Mouse (Mus musculus) liver, embryonic 11.5 days (tissue): ENCODE measurements around the gene Stard3nl. TPM values are rescaled to one million over a fixed set of nuclear protein-coding genes. Genes with fewer than 3 reads are reported as not detected.

ENCODE experiments used
- ATAC-seq: fragments of 200-750 bp; cut with Nextera tagmentation; replicated peaks from 2 replicates; pipeline ENCODE4 v1.8.0; 2017; ENCODE audit warnings: moderate number of reproducible peaks, mild to moderate bottlenecking, moderate TSS enrichment, moderate library complexity; ENCODE audit not compliant: low FRiP score
- DNase-seq: peaks from one replicate; pipeline ENCODE4 v3.0.0-alpha.2; 2017; ENCODE audit warnings: low spot score
- H3K27ac ChIP-seq: fragments of 300-500 bp; sonication (generic); 2 replicates; pipeline ENCODE4 v1.5.1; 2014; ENCODE audit warnings: mild to moderate bottlenecking, low read depth, low read length, control low read depth
- H3K27me3 ChIP-seq: fragments of 300-500 bp; sonication (generic); replicated peaks from 2 replicates; pipeline ENCODE4 v1.6.1; 2014; ENCODE audit warnings: low read length, mixed read lengths; ENCODE audit not compliant: control insufficient read depth, insufficient read depth
- H3K36me3 ChIP-seq: fragments of 300-500 bp; sonication (generic); 2 replicates; pipeline ENCODE4 v1.6.1; 2014; ENCODE audit warnings: mild to moderate bottlenecking, low read length, moderate library complexity, mixed read lengths; ENCODE audit not compliant: control insufficient read depth, insufficient read depth
- H3K4me1 ChIP-seq: fragments of 300-500 bp; sonication (generic); replicated peaks from 2 replicates; pipeline ENCODE4 v1.6.1; 2014; ENCODE audit warnings: low read length, mixed read lengths; ENCODE audit not compliant: control insufficient read depth, insufficient read depth
- H3K4me2 ChIP-seq: fragments of 300-500 bp; sonication (generic); 2 replicates; pipeline ENCODE4 v1.6.1; 2014; ENCODE audit warnings: mild to moderate bottlenecking, control low read depth, moderate library complexity
- H3K4me3 ChIP-seq: fragments of 300-500 bp; sonication (generic); 2 replicates; pipeline ENCODE4 v1.5.1; 2014; ENCODE audit warnings: low read depth, low read length, control low read depth
- H3K9ac ChIP-seq: fragments of 300-500 bp; sonication (generic); 2 replicates; pipeline ENCODE4 v1.6.1; 2014; ENCODE audit warnings: low read depth, low read length, control low read depth
- H3K9me3 ChIP-seq: fragments of 300-500 bp; sonication (generic); 2 replicates; pipeline ENCODE4 v1.6.1; 2016; ENCODE audit warnings: low read length, inconsistent platforms, mixed read lengths; ENCODE audit not compliant: control insufficient read depth
- WGBS: fragments of 180-500 bp; shearing (Covaris S2); extraction: QIAGEN DNeasy Blood & Tissue Kit; methylation state at CpG from one replicate; pipeline ENCODE4 v1.1.7; 2014; 5-methylcytosine and 5-hydroxymethylcytosine counted together
- polyA plus RNA-seq: library from polyadenylated mRNA; unstranded; fragments of >200 nt; fragmentation: Nextera tagmentation; extraction: Ambion mirVana; gene quantifications from 2 replicates; pipeline ENCODE4 v1.2.1, GENCODE M21; 2014

Stard3nl gene
- polyA plus RNA-seq: 53.1 and 53.7 TPM in 2 replicates

DNA sequence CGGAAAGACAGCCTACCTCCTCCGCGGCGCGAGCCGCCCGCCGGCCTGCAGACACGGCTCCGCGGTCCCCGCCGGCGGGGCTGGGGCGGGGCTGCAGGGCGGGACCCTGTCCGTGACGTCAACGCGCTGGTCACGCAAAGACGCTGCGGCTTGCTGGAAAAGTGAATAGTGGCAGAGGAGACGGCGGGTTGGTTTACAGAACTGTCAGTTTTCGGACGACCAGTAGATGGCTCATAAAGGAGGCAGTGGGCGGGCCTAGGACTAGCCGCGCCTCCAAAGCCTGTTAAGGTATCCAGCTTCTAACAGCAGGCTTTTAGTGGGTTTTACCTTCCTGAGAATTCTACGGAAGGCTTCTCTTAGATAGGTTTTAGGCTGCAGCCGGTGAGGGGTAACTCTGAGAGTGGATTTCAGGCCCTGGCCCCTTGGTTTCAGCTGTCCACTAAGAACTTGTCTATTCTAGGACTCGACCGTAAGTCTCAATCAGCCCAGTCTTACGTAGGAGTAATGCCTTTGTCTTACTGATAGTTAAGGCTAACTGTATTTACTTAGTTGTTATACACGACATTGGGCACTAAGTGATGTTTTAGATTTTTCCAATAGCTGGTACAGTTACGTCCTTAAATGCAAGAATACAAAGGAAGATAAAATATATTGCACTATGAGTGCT, at the start of gene Stard3nl:
Stard3nl (minus strand) TSS at position 108 of the 667 bp plus-strand sequence.
- ATAC-seq: peak; percentile 99
- H3K36me3 ChIP-seq: no peaks in the 10 kb centered on the region
- WGBS: 2% methylated on average over 37 of the region's 37 CpGs
- no peaks in the 10 kb centered on the region for H3K9me3 ChIP-seq
- H3K27ac ChIP-seq: peak within 1 kb of the TSS; percentile 60; the same call in 1 of the 2 replicates
- peak; percentile 91 for DNase-seq
- peaks cover 12% of the 10 kb centered on the region for H3K4me1 ChIP-seq
- no peaks in the 10 kb centered on the region for H3K27me3 ChIP-seq
- H3K4me2 ChIP-seq: peak within 1 kb of the TSS; percentile 65
- peak within 1 kb of the TSS; percentile 84 for H3K9ac ChIP-seq
- H3K4me3 ChIP-seq: peak within 1 kb of the TSS; percentile 76

DNA sequence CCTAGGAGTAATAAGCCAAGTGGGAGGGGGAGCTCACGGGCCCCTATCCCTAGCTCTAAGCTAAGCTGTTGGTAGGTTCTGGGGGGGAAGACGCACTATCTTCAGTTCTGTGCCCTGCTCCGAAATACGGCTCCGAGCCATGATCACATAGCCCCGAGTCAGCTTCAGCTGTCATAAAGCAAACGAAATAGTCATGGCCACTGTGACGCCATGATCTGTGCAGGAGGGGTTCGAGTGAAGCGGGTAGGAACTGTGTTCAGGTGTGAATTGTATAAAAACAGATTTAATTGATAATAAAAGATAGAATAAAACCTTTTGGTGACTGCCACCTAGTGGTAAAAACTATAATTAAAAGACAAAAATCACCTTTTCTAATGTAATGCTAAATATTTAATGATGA, 42.4 kb upstream of the Stard3nl start:
- no peak overlapping the region for H3K4me3 ChIP-seq
- H3K9ac ChIP-seq: no peak overlapping the region
- H3K36me3 ChIP-seq: no peaks in the 10 kb centered on the region
- 76% methylated on average over 10 of the region's 10 CpGs for WGBS
- H3K4me2 ChIP-seq: no peak overlapping the region
- H3K4me1 ChIP-seq: no peaks in the 10 kb centered on the region
- DNase-seq (no peak), ATAC-seq (no peak)
- no peaks in the 10 kb centered on the region for H3K27me3 ChIP-seq
- H3K27ac ChIP-seq: no peak overlapping the region
- no peaks in the 10 kb centered on the region for H3K9me3 ChIP-seq

DNA sequence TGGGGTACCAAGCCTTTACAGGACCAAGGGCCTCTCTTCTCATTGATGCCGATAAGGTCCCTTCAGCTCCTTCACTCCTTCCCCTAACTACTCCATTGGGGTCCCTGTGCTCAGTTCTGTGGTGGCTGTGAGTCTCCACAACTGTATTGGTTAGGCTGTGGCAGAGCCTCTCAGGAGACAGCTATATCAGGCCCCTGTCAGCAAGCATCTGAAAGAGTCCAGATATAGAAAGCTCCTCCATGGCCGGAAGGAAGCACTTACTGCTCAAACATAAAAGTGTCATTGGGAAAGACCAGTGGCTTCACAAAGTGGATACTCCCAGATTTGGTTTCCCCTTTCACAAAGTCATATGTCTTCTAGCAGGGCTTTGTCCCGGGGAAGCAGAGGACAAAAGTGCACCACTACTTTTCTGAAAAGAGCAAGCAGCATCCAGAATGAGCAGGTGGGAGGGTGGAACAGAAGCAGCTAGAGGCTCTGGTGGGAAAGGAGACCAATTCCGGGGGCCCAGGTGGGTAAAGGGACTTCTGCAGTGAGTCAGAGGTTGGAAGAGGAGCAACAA, 34.3 kb upstream of the Stard3nl start:
- no peak overlapping the region for H3K4me2 ChIP-seq
- no peaks in the 10 kb centered on the region for H3K4me1 ChIP-seq
- DNase-seq: no peak
- ATAC-seq: no peak
- no peaks in the 10 kb centered on the region for H3K27me3 ChIP-seq
- H3K9ac ChIP-seq: no peak overlapping the region
- no peak overlapping the region for H3K4me3 ChIP-seq
- no peaks in the 10 kb centered on the region for H3K9me3 ChIP-seq
- no peak overlapping the region for H3K27ac ChIP-seq
- WGBS: 63% methylated on average over 4 of the region's 4 CpGs
- no peaks in the 10 kb centered on the region for H3K36me3 ChIP-seq

DNA sequence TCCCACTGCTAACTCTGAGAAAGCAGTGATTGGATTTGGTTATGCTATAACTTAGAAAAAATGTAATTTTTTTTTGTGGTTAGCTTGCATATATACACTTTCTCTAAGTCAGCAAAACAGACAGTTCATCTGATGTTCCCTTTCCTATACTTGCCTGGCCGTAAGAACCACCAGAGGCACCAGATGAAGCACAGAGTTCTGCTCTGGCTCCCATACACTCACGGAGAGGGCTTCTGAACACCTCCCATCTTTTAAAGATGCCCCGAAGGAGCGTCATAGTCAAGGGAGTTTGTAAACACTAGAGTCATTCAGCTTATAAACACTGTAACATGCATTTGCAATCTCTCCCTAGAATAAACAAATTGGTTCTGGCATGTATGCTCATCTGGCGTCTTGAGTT, 32.5 kb upstream of the Stard3nl start:
- H3K9ac ChIP-seq: no peak overlapping the region
- no peak overlapping the region for H3K4me2 ChIP-seq
- H3K27ac ChIP-seq: no peak overlapping the region
- no peaks in the 10 kb centered on the region for H3K27me3 ChIP-seq
- DNase-seq (no peak), ATAC-seq (no peak)
- H3K4me1 ChIP-seq: no peaks in the 10 kb centered on the region
- H3K9me3 ChIP-seq: no peaks in the 10 kb centered on the region
- WGBS: 72% methylated on average over 5 of the region's 5 CpGs
- H3K36me3 ChIP-seq: no peaks in the 10 kb centered on the region
- no peak overlapping the region for H3K4me3 ChIP-seq

DNA sequence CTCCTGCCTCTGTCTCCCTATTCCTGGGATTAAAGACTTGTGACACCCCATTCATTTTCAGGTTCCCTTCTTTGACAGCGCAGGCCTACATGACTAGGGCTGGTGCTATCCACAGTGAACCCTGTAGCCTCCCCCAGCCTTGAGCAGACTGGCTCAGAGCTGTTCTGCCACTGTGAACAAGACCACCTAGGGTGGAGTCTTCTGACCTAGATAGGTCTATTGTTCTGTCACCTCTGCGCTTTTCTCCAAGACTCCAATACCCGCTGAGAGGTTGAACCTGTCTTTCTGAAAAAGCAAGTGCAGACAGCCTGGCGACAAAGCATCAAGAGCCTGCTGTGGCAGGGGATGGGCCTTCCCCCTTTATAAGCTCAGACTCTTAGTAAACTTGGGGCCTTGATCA, 29.0 kb upstream of the Stard3nl start:
- H3K36me3 ChIP-seq: no peaks in the 10 kb centered on the region
- DNase-seq (no peak), ATAC-seq (no peak)
- no peaks in the 10 kb centered on the region for H3K27me3 ChIP-seq
- H3K9ac ChIP-seq: no peak overlapping the region
- H3K4me1 ChIP-seq: no peaks in the 10 kb centered on the region
- H3K27ac ChIP-seq: no peak overlapping the region
- WGBS: 82% methylated on average over 4 of the region's 4 CpGs
- H3K4me3 ChIP-seq: no peak overlapping the region
- no peaks in the 10 kb centered on the region for H3K9me3 ChIP-seq
- no peak overlapping the region for H3K4me2 ChIP-seq

DNA sequence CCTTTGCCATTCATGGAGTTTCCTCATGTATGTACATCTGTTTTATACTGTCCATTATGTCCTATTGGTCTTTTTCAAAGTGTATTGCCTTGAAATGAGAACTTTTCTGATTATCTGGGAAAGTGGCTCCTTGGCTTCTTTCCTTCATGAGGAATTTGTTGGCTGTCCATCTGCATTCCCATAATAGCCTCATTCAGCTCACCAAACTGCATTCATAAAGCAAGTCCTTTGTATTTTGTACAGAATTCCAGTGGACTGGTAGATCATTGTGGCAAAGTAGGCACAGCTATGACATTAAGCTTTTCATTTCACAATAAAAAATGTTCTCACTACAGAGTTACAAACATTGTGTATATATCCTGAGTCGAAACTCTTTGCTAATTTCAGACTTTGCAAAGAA, 26.9 kb upstream of the Stard3nl start:
- 62% methylated on average over 1 of the region's 1 CpGs for whole genome bisulfite sequencing
- H3K36me3 ChIP-seq: no peaks in the 10 kb centered on the region
- no peak for ATAC-seq

DNA sequence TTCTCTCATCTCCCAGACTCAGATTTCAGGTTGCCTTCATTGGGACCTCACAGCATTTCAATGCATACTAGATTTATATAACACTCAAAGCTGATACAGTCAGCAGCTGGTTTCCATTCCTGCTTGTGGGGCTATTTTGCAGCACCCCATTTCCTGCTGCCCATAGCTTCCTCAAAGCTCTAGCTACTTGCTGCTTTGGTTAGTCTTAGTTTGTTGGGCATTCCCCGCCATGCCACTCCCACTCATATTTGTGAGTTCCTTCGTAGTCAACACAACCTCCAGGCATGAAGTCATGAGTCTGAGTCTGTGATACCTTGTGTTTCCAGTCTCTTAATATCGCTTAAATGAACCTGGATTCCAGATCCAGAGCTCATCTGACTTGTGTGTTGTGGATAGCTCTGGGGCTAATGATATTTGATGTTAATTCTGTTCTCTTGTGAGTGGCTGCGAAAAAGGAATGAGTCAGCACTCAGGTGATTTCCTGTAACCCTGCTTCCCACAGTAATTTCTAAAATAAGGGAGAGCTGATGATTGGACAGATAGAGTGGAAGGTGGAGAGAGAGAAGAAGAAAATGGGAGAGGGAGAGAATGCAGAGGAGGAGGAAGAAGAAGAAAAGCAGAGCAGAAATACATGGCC, 22.4 kb upstream of the Stard3nl start:
- Histone ChIP-seq H3K9ac (no peak overlapping the region), H3K27ac (no peak overlapping the region), H3K4me1 (no peaks in the 10 kb centered on the region), H3K9me3 (no peaks in the 10 kb centered on the region), H3K27me3 (no peaks in the 10 kb centered on the region), H3K4me2 (no peak overlapping the region), H3K4me3 (no peak overlapping the region), H3K36me3 (no peaks in the 10 kb centered on the region)
- ATAC-seq: no peak
- no peak for DNase-seq
- WGBS: 70% methylated on average over 4 of the region's 4 CpGs

More for the DNA sequence above, 26.9 kb upstream of the Stard3nl start:
- Histone ChIP-seq H3K27ac (no peak overlapping the region), H3K27me3 (no peaks in the 10 kb centered on the region), H3K9me3 (no peaks in the 10 kb centered on the region), H3K4me2 (no peak overlapping the region), H3K4me3 (no peak overlapping the region), H3K9ac (no peak overlapping the region), H3K4me1 (no peaks in the 10 kb centered on the region)
- DNase-seq: no peak

DNA sequence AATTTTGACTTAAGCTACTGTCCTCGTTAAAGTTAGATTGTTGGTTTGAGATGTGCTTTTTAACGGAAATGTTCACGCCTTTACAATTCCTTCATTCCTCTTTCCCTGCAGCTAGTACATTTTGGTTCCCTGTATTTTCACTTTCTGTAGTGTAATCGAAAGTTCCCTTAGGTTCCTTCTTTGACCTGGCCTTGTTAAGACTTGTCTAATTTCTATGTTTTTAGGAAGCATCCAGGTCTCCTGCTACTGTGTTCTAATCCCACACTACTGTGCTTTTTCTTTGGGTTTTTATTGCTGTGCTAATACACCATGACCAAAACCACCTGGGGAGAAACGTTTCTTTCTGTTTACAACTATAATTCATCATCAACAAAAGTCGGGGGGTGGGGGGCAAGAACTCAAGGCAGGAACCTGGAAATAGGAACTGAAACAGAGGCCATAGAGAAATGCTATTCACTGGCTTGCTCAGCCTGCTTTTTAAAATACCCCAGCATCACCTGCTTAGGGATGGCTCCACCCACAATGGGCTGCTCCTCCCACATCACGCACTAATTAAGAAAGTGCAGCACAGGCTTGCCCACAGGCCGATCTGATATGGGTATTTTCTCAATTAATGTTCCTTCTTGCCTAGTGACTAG, 20.4 kb upstream of the Stard3nl start:
- Histone ChIP-seq H3K4me3 (no peak overlapping the region), H3K4me1 (no peaks in the 10 kb centered on the region), H3K9ac (no peak overlapping the region), H3K9me3 (no peaks in the 10 kb centered on the region), H3K4me2 (no peak overlapping the region), H3K27me3 (no peaks in the 10 kb centered on the region), H3K36me3 (no peaks in the 10 kb centered on the region), H3K27ac (no peak overlapping the region)
- DNase-seq: no peak
- WGBS: 66% methylated on average over 8 of the region's 8 CpGs
- ATAC-seq: no peak
